Mouse (Mus musculus) midbrain, embryonic 13.5 days (tissue): ENCODE data around the gene 4930544D05Rik. TPM values are rescaled to one million over a fixed set of nuclear protein-coding genes. Genes with fewer than 3 reads are reported as not detected.

Source experiments
- ATAC-seq: fragments of 200-750 bp; cut with Nextera tagmentation; 2 replicates; pipeline ENCODE4 v1.8.0; 2017; ENCODE audit warnings: mild to moderate bottlenecking, moderate TSS enrichment, moderate library complexity
- H3K27ac ChIP-seq: fragments of 300-500 bp; sonication (generic); 2 replicates; pipeline ENCODE4 v1.5.1; 2015; ENCODE audit warnings: inconsistent platforms, mild to moderate bottlenecking, moderate library complexity
- H3K27me3 ChIP-seq: fragments of 300-500 bp; sonication (generic); 2 replicates; pipeline ENCODE4 v1.6.1; 2015; ENCODE audit warnings: mild to moderate bottlenecking, inconsistent platforms
- H3K36me3 ChIP-seq: fragments of 300-500 bp; sonication (generic); 2 replicates; pipeline ENCODE4 v1.6.1; 2015; ENCODE audit warnings: mild to moderate bottlenecking, inconsistent platforms
- H3K4me1 ChIP-seq: fragments of 300-500 bp; sonication (generic); replicated peaks from 2 replicates; pipeline ENCODE4 v1.6.1; 2015; ENCODE audit warnings: inconsistent platforms
- H3K4me2 ChIP-seq: fragments of 300-500 bp; sonication (generic); replicated peaks from 2 replicates; pipeline ENCODE4 v1.6.1; 2015; ENCODE audit warnings: moderate library complexity, mild to moderate bottlenecking, inconsistent platforms
- H3K4me3 ChIP-seq: fragments of 300-500 bp; sonication (generic); replicated peaks from 2 replicates; pipeline ENCODE4 v1.5.1; 2015; ENCODE audit warnings: mild to moderate bottlenecking, inconsistent platforms
- H3K9ac ChIP-seq: fragments of 300-500 bp; sonication (generic); replicated peaks from 2 replicates; pipeline ENCODE4 v1.6.1; 2015; ENCODE audit warnings: mild to moderate bottlenecking, inconsistent platforms
- H3K9me3 ChIP-seq: fragments of 300-500 bp; sonication (generic); 2 replicates; pipeline ENCODE4 v1.6.1; 2016; ENCODE audit warnings: mild to moderate bottlenecking, inconsistent platforms
- WGBS: fragments of 180-500 bp; shearing (Covaris S2); methylation state at CpG from one replicate; pipeline ENCODE4 v1.1.7; 2015; 5-methylcytosine and 5-hydroxymethylcytosine counted together
- polyA plus RNA-seq: library from polyadenylated mRNA; unstranded; fragments of >200 nt; fragmentation: Nextera tagmentation; extraction: Ambion mirVana; gene quantifications from 2 replicates; pipeline ENCODE4 v1.2.1, GENCODE M21; 2015

Gene 4930544D05Rik
- polyA plus RNA-seq, 1 experiment from 2014 or later: not detected

- H3K4me2 ChIP-seq: peak within 1 kb of the TSS; percentile 98
- peak within 1 kb of the TSS; percentile 72 for H3K4me3 ChIP-seq
- WGBS: under 1% methylated on average over 63 of the region's 63 CpGs
- H3K27ac ChIP-seq: peak within 1 kb of the TSS; percentile 92
- H3K4me1 ChIP-seq: peaks cover 47% of the 10 kb centered on the region
- peaks cover 60% of the 10 kb centered on the region for H3K36me3 ChIP-seq
- no peaks in the 10 kb centered on the region for H3K27me3 ChIP-seq
- peak within 1 kb of the TSS; percentile 92 for H3K9ac ChIP-seq
- no peaks in the 10 kb centered on the region for H3K9me3 ChIP-seq
- peak; percentile 88 for ATAC-seq
These were observed 31.3 kb downstream of the 4930544D05Rik start, which contains the start of the genes Rnf167 and Slc25a11 for GRCm38 (mm10) chr11:70646691-70647650. TSS of gene Rnf167 (plus strand) at chr11:70647235. TSS of gene Slc25a11 (minus strand) at chr11:70647479.

- no peaks in the 10 kb centered on the region for H3K27me3 ChIP-seq
- peaks cover 56% of the 10 kb centered on the region for H3K4me1 ChIP-seq
- peak; percentile 35 for ATAC-seq
- WGBS: 4% methylated on average over 28 of the region's 28 CpGs
- H3K27ac ChIP-seq: peak overlapping the region; percentile 92
- H3K9me3 ChIP-seq: no peaks in the 10 kb centered on the region
- H3K9ac ChIP-seq: peak overlapping the region; percentile 83
- H3K36me3 ChIP-seq: peaks cover 65% of the 10 kb centered on the region
- H3K4me3 ChIP-seq: peak overlapping the region; percentile 72
- H3K4me2 ChIP-seq: peak overlapping the region; percentile 98
These were observed 32.2 kb downstream of the 4930544D05Rik start for GRCm38 (mm10) chr11:70647716-70648420.

- H3K4me2 ChIP-seq: peak overlapping the region; percentile 98
- peaks cover 60% of the 10 kb centered on the region for H3K36me3 ChIP-seq
- H3K4me1 ChIP-seq: peaks cover 61% of the 10 kb centered on the region
- peak overlapping the region; percentile 72 for H3K4me3 ChIP-seq
- WGBS: 89% methylated on average over 4 of the region's 4 CpGs
- H3K27ac ChIP-seq: no peak overlapping the region
- H3K27me3 ChIP-seq: no peaks in the 10 kb centered on the region
- H3K9ac ChIP-seq: peak overlapping the region; percentile 83
- H3K9me3 ChIP-seq: no peaks in the 10 kb centered on the region
- ATAC-seq: no peak
These were observed 32.9 kb downstream of the 4930544D05Rik start for GRCm38 (mm10) chr11:70648512-70648911.

- H3K4me2 ChIP-seq: peak overlapping the region; percentile 98
- ATAC-seq: no peak
- no peak overlapping the region for H3K27ac ChIP-seq
- peaks cover 52% of the 10 kb centered on the region for H3K36me3 ChIP-seq
- H3K27me3 ChIP-seq: no peaks in the 10 kb centered on the region
- peak overlapping the region; percentile 72; the same call in 1 of the 2 replicates for H3K4me3 ChIP-seq
- H3K9me3 ChIP-seq: no peaks in the 10 kb centered on the region
- H3K4me1 ChIP-seq: peaks cover 61% of the 10 kb centered on the region
- 88% methylated on average over 8 of the region's 8 CpGs for WGBS
- no peak overlapping the region for H3K9ac ChIP-seq
These were observed 33.6 kb downstream of the 4930544D05Rik start for GRCm38 (mm10) chr11:70649185-70649734.

GRCm38 (mm10) chr11:70650322-70651175 lies 34.9 kb downstream of the 4930544D05Rik start:
- 84% methylated on average over 12 of the region's 12 CpGs for WGBS
- Histone ChIP-seq H3K36me3 (peaks cover 41% of the 10 kb centered on the region), H3K4me1 (peaks cover 59% of the 10 kb centered on the region), H3K9me3 (no peaks in the 10 kb centered on the region), H3K27me3 (no peaks in the 10 kb centered on the region), H3K9ac (no peak overlapping the region), H3K4me3 (no peak overlapping the region), H3K4me2 (no peak overlapping the region), H3K27ac (no peak overlapping the region)
- no peak for ATAC-seq

- no peak overlapping the region for H3K4me3 ChIP-seq
- no peak for ATAC-seq
- WGBS: 86% methylated on average over 2 of the region's 2 CpGs
- no peaks in the 10 kb centered on the region for H3K27me3 ChIP-seq
- H3K27ac ChIP-seq: no peak overlapping the region
- H3K36me3 ChIP-seq: peaks cover 41% of the 10 kb centered on the region
- no peak overlapping the region for H3K9ac ChIP-seq
- no peaks in the 10 kb centered on the region for H3K9me3 ChIP-seq
- peaks cover 59% of the 10 kb centered on the region for H3K4me1 ChIP-seq
- H3K4me2 ChIP-seq: no peak overlapping the region
These were observed 35.7 kb downstream of the 4930544D05Rik start for GRCm38 (mm10) chr11:70651391-70651790.

- ATAC-seq: no peak
- peak overlapping the region; percentile 73 for H3K4me3 ChIP-seq
- H3K9ac ChIP-seq: peak overlapping the region; percentile 90
- 77% methylated on average over 12 of the region's 12 CpGs for WGBS
- peaks cover 41% of the 10 kb centered on the region for H3K36me3 ChIP-seq
- no peaks in the 10 kb centered on the region for H3K9me3 ChIP-seq
- H3K27ac ChIP-seq: no peak overlapping the region
- H3K27me3 ChIP-seq: no peaks in the 10 kb centered on the region
- H3K4me2 ChIP-seq: peak overlapping the region; percentile 75
- peaks cover 64% of the 10 kb centered on the region for H3K4me1 ChIP-seq
These were observed 36.6 kb downstream of the 4930544D05Rik start for GRCm38 (mm10) chr11:70652029-70652883.

- Histone ChIP-seq H3K4me2 (peak overlapping the region; percentile 75), H3K36me3 (peaks cover 41% of the 10 kb centered on the region), H3K9me3 (no peaks in the 10 kb centered on the region), H3K4me3 (peak overlapping the region; percentile 73), H3K9ac (peak overlapping the region; percentile 90), H3K27me3 (0 out of 2 replicates have a peak, but pooled peaks cover 3% of the 10 kb centered on the region), H3K27ac (peak overlapping the region; percentile 97), H3K4me1 (peaks cover 61% of the 10 kb centered on the region)
- 64% methylated on average over 6 of the region's 6 CpGs for WGBS
- no peak for ATAC-seq
These were observed 37.3 kb downstream of the 4930544D05Rik start for GRCm38 (mm10) chr11:70652884-70653344.

GRCm38 (mm10) chr11:70653345-70654197 lies 37.9 kb downstream of the 4930544D05Rik start:
- peaks cover 41% of the 10 kb centered on the region for H3K36me3 ChIP-seq
- H3K4me1 ChIP-seq: peaks cover 54% of the 10 kb centered on the region
- peak overlapping the region; percentile 97 for H3K27ac ChIP-seq
- peak overlapping the region; percentile 73 for H3K4me3 ChIP-seq
- 0 out of 2 replicates have a peak, but pooled peaks cover 3% of the 10 kb centered on the region for H3K27me3 ChIP-seq
- ATAC-seq: peak; percentile 65
- WGBS: under 1% methylated on average over 62 of the region's 63 CpGs
- H3K9me3 ChIP-seq: no peaks in the 10 kb centered on the region
- peak overlapping the region; percentile 75 for H3K4me2 ChIP-seq
- H3K9ac ChIP-seq: peak overlapping the region; percentile 90
